Mouse (Mus musculus) olfactory bulb, adult 2 months (tissue): ENCODE data around the gene Pck2. TPM values are rescaled to one million over a fixed set of nuclear protein-coding genes. Genes with fewer than 3 reads are reported as not detected.

Source experiments
- H3K27ac ChIP-seq: fragments of 200-500 bp; 2 replicates; pipeline ENCODE4 v1.5.1; 2012; ENCODE audit warnings: low read depth, low read length; ENCODE audit not compliant: insufficient read depth
- H3K4me1 ChIP-seq: fragments of 200-500 bp; 2 replicates; pipeline ENCODE4 v1.6.1; 2012; ENCODE audit warnings: low read length; ENCODE audit not compliant: control insufficient read depth, insufficient read depth
- H3K4me3 ChIP-seq: fragments of 200-500 bp; 2 replicates; pipeline ENCODE4 v1.5.1; 2012; ENCODE audit warnings: mild to moderate bottlenecking, low read depth, low read length, moderate library complexity; ENCODE audit not compliant: insufficient read depth
- CTCF ChIP-seq: fragments of 200-500 bp; IDR thresholded peaks from 2 replicates; pipeline ENCODE4 v1.5.1; 2012; ENCODE audit warnings: low read depth, mild to moderate bottlenecking, low read length, moderate library complexity; ENCODE audit not compliant: insufficient read depth
- POLR2A ChIP-seq: fragments of 200-500 bp; IDR thresholded peaks from 2 replicates; pipeline ENCODE4 v1.6.1; 2012; ENCODE audit warnings: mild to moderate bottlenecking, low read depth, low read length, moderate library complexity; ENCODE audit not compliant: insufficient read depth
- WGBS: fragments of 180-500 bp; shearing (Covaris S2); methylation state at CpG from one replicate; pipeline ENCODE4 v1.1.7; 2018; 5-methylcytosine and 5-hydroxymethylcytosine counted together
- polyA plus RNA-seq: library from polyadenylated mRNA; stranded (reverse); fragments of >200 nt; gene quantifications from 2 replicates; pipeline ENCODE4 v1.2.4, GENCODE M21; 2012; ENCODE audit warnings: low replicate concordance; ENCODE audit not compliant: missing spikeins, insufficient read depth, insufficient read length

Pck2 gene
- polyA plus RNA-seq, 1 experiment, result not detected

- TF ChIP-seq CTCF (no peak), POLR2A (no peak)
- H3K4me3 ChIP-seq, result no peak overlapping the region
- 74% methylated on average over 5 of the region's 5 CpGs for WGBS
- H3K27ac ChIP-seq, result no peak overlapping the region
- H3K4me1 ChIP-seq, result no peaks in the 10 kb centered on the region
Measured at GRCm38 (mm10) chr14:55551347-55551746, 11.3 kb downstream of the Pck2 start.

GRCm38 (mm10) chr14:55551794-55552193, 11.7 kb downstream of the Pck2 start:
- Histone ChIP-seq H3K4me3 (no peak overlapping the region), H3K27ac (no peak overlapping the region), H3K4me1 (no peaks in the 10 kb centered on the region)
- WGBS, result 92% methylated on average over 8 of the region's 8 CpGs
- TF ChIP-seq POLR2A (no peak), CTCF (no peak)

DNA sequence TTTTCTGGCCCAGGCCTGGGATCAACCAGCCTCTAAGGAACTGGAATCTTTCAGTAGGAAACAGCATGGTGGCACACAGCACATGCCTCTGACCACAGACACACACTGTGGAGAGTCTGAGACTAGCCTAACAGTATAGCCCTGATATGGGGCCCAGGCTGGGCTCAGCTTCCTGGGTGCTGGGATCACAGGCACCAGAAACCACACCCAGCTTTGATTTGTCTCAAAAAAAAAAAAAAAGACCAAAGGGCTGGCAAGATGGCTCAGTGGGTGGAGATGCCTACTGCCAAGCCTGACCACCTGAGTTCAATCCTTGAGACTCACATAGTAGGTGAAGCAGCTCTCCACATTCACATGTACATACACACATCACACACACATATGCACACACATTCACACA, 14.6 kb downstream of the Pck2 start:
- Histone ChIP-seq H3K27ac (peak overlapping the region; percentile 33; the same call in 1 of the 2 replicates), H3K4me3 (no peak overlapping the region), H3K4me1 (no peaks in the 10 kb centered on the region)
- TF ChIP-seq POLR2A (no peak), CTCF (no peak)

GRCm38 (mm10) chr14:55555788-55556187, 15.7 kb downstream of the Pck2 start:
- TF ChIP-seq POLR2A (no peak), CTCF (no peak)
- H3K27ac ChIP-seq, result no peak overlapping the region
- no peaks in the 10 kb centered on the region for H3K4me1 ChIP-seq
- 76% methylated on average over 3 of the region's 3 CpGs for WGBS
- no peak overlapping the region for H3K4me3 ChIP-seq

DNA sequence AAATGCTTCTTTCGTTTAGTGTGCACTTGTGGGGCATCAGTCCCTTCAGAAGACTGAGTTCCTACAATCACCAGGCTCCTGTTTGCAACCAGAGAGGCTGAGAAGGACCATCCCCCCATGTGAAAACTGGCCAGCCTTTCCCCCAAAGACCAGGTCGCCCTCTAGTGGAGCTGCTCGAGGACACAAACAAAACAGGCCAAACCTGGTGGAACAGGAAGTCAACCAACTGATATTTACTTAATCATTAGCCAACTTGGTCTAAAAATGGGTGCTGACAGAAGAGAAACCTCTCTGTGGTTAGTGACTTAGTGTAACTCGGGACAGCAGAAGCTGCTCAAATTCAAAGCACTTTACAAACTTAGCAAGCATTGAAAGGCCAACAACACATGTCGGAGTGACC, 16.9 kb downstream of the Pck2 start:
- TF ChIP-seq POLR2A (no peak), CTCF (peak; percentile 45; the same call in 1 of the 2 replicates)
- no peak overlapping the region for H3K4me3 ChIP-seq
- 26% methylated on average over 5 of the region's 5 CpGs for WGBS
- H3K4me1 ChIP-seq, result peaks cover 7% of the 10 kb centered on the region
- no peak overlapping the region for H3K27ac ChIP-seq

DNA sequence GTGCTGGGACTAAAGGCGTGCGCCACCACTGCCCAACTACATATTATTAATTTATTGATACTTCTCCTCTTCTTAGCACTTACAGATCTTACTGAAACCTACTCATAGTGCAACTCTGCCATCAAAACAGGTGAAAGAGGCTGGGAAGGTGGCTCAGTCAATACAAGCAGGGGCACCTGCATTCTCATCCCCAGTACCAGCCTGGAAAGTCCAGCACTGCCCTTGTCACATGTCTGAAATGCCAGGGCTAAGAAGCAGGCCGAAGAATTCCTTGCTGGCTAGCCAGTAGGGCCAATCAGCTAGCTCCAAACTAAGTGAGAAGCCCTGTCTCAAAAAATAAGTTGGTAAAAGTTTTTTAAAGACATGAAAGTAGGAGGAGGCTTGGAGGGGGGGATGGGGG, 17.5 kb downstream of the Pck2 start:
- no peak overlapping the region for H3K27ac ChIP-seq
- WGBS, result 93% methylated on average over 3 of the region's 3 CpGs
- H3K4me3 ChIP-seq, result no peak overlapping the region
- no peak for TF ChIP-seq POLR2A
- no peak for TF ChIP-seq CTCF
- H3K4me1 ChIP-seq, result peaks cover 8% of the 10 kb centered on the region

GRCm38 (mm10) chr14:55558740-55559448, 18.8 kb downstream of the Pck2 start:
- TF ChIP-seq CTCF (no peak), POLR2A (no peak)
- no peak overlapping the region for H3K27ac ChIP-seq

GRCm38 (mm10) chr14:55559799-55560201, 19.7 kb downstream of the Pck2 start, which contains the start of gene Dcaf11:
Dcaf11 (plus strand) TSS chr14:55560006.
- TF ChIP-seq CTCF, result no peak
- TF ChIP-seq POLR2A, result no peak; the same call in 1 of the 2 replicates
- H3K27ac ChIP-seq, result peak within 1 kb of the TSS; percentile 99
- H3K4me3 ChIP-seq, result peak within 1 kb of the TSS; percentile 76
- WGBS, result under 1% methylated on average over 27 of the region's 27 CpGs
- H3K4me1 ChIP-seq, result peaks cover 8% of the 10 kb centered on the region

More at GRCm38 (mm10) chr14:55558740-55559448, 18.8 kb downstream of the Pck2 start:
- Histone ChIP-seq H3K4me3 (no peak overlapping the region), H3K4me1 (peaks cover 8% of the 10 kb centered on the region)
- 47% methylated on average over 6 of the region's 6 CpGs for WGBS

- H3K4me3 ChIP-seq, result peak within 1 kb of the TSS; percentile 76
- WGBS, result under 1% methylated on average over 51 of the region's 51 CpGs
- peak within 1 kb of the TSS; percentile 99 for H3K27ac ChIP-seq
- TF ChIP-seq POLR2A (peak; percentile 46; the same call in 1 of the 2 replicates), CTCF (no peak)
- peaks cover 8% of the 10 kb centered on the region for H3K4me1 ChIP-seq
Measured at GRCm38 (mm10) chr14:55560202-55561073, 20.4 kb downstream of the Pck2 start, which contains the start of gene A730061H03Rik. A730061H03Rik (minus strand) TSS chr14:55560406.
